Mouse (Mus musculus): ENCODE data around the gene Mup20. TPM values are rescaled to one million over a fixed set of nuclear protein-coding genes. Genes with fewer than 3 reads are reported as not detected.
"Not testable (repeated sequence)": the region's sequence is repeated elsewhere in the genome, so short reads cannot be mapped to it uniquely, and the experiment has no call there.

The Mup20 gene
- polyA plus RNA-seq (2014; fragmentation: Nextera tagmentation; extraction: Ambion mirVana): not detected in 2 replicates

DNA sequence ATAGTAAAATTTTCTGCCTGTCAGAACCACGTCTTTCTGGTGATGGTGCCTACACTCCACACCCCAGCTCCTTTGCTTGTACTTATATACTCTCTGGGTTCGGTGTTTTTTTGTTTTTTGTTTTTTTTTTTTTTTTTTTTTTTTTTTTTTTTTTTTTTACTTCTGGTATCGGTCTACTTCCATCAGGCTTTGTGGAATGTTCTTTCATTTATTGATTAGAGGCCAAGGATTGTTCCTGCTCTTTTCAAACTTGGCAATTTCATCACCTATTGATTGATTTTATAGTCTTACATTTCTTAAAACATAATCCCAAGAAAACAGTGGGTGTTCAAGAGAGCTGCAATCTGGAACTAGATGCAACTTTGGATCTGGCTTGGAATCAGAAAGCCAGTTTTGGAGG lies at the start of gene Mup20:
Mup20 (minus strand) TSS at position 101 of the 400 bp plus-strand sequence.
- 79% methylated on average over 2 of the region's 3 CpGs for WGBS
- not testable (repeated sequence) for H3K4me2 ChIP-seq (ENCODE audit: low read length); H3K4me1 ChIP-seq (replicated peaks; ENCODE audit: control insufficient read depth, insufficient read depth, low read length); DNase-seq (ENCODE audit: low spot score); H3K36me3 ChIP-seq (ENCODE audit: control insufficient read depth, insufficient read depth, low read length); H3K27me3 ChIP-seq (replicated peaks; ENCODE audit: control insufficient read depth, insufficient read depth, low read length); H3K27ac ChIP-seq (ENCODE audit: low read depth); H3K4me3 ChIP-seq (ENCODE audit: low read depth, low read length); H3K9me3 ChIP-seq (ENCODE audit: control insufficient read depth, low read length); ATAC-seq (replicated peaks; ENCODE audit: low FRiP score, low TSS enrichment, low read depth); H3K9ac ChIP-seq (ENCODE audit: low read length)

DNA sequence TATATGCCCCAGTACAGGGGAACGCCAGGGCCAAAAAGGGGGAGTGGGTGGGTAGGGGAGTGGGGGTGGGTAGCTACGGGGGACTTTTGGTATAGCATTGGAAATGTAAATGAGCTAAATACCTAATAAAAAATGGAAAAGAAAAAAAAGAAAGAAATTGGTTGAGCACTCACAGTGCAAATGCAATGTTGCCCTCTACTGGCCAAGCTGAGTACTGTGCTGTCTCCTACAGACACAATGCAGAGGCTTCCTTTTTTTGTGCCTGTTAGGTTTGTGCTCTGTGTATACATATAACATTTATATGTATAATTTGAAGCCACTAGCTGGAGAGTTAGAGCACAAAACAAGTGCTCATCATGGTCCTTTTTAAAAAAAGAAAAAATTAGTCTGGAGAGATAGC lies 49.4 kb upstream of the Mup20 start:
- not testable (repeated sequence) for H3K27me3 ChIP-seq (replicated peaks; ENCODE audit: control insufficient read depth, insufficient read depth, low read length); H3K9ac ChIP-seq (ENCODE audit: low read length); H3K4me1 ChIP-seq (replicated peaks; ENCODE audit: control insufficient read depth, insufficient read depth, low read length); H3K4me3 ChIP-seq (ENCODE audit: low read depth, low read length); H3K4me2 ChIP-seq (ENCODE audit: low read length); ATAC-seq (replicated peaks; ENCODE audit: low FRiP score, low TSS enrichment, low read depth); H3K9me3 ChIP-seq (ENCODE audit: control insufficient read depth, low read length); DNase-seq (ENCODE audit: low spot score); H3K27ac ChIP-seq (ENCODE audit: low read depth); H3K36me3 ChIP-seq (ENCODE audit: control insufficient read depth, insufficient read depth, low read length)
- 64% methylated on average over 1 of the region's 2 CpGs for WGBS

DNA sequence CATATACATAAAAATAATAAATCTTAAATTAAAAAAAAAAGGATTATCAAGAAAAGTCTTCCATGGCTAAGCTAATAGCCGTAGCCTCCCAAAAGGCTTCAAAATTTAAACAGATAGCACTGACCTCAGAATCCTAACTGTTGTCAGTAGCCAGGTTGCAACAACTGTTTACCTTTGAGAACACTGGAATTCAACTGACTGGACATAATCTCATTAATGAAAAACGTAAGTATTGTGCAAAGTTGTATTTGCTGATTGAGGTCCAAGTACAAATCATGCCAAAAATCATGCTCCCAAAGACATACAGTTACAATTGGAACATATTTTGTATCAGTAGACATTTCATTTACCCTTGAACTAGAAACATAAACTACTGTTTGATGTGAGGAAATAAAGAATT lies 34.0 kb upstream of the Mup20 start:
- H3K36me3 ChIP-seq (ENCODE audit: control insufficient read depth, insufficient read depth, low read length): no peaks in the 10 kb centered on the region
- ATAC-seq (replicated peaks; ENCODE audit: low FRiP score, low TSS enrichment, low read depth) (no peak), DNase-seq (ENCODE audit: low spot score) (no peak)
- H3K9ac ChIP-seq (ENCODE audit: low read length): no peak overlapping the region
- 82% methylated on average over 2 of the region's 2 CpGs for WGBS
- no peak overlapping the region for H3K27ac ChIP-seq (ENCODE audit: low read depth)
- H3K4me1 ChIP-seq (replicated peaks; ENCODE audit: control insufficient read depth, insufficient read depth, low read length): no peaks in the 10 kb centered on the region
- H3K9me3 ChIP-seq (ENCODE audit: control insufficient read depth, low read length): no peaks in the 10 kb centered on the region
- H3K4me2 ChIP-seq (ENCODE audit: low read length): no peak overlapping the region
- no peak overlapping the region for H3K4me3 ChIP-seq (ENCODE audit: low read depth, low read length)
- no peaks in the 10 kb centered on the region for H3K27me3 ChIP-seq (replicated peaks; ENCODE audit: control insufficient read depth, insufficient read depth, low read length)

DNA sequence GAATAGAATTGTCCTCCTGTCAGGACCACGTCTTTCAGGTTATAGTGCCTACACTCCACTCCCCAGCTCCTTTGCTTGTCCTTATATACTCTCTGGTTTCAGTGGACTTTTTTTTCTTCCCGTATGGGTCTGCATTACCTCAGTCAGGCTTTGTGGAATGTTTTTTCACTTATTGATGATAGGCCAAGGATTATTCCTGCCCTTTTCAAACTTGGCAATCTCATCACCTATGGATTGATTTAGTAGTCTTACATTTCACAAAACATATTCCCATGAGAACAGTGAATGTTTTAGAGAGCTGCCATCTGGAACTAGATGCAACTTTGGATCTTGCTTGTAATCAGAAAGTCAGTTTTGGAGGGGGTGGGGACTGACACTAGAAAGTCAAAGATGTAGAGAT lies 33.3 kb upstream of the Mup20 start, which contains the start of gene Mup3:
Mup3 (minus strand) TSS at position 102 of the 400 bp plus-strand sequence.
- DNase-seq (ENCODE audit: low spot score) (no peak), ATAC-seq (replicated peaks; ENCODE audit: low FRiP score, low TSS enrichment, low read depth) (no peak)
- no peaks in the 10 kb centered on the region for H3K9me3 ChIP-seq (ENCODE audit: control insufficient read depth, low read length)
- H3K27ac ChIP-seq (ENCODE audit: low read depth): no peak within 1 kb of the TSS
- H3K36me3 ChIP-seq (ENCODE audit: control insufficient read depth, insufficient read depth, low read length): no peaks in the 10 kb centered on the region
- H3K4me1 ChIP-seq (replicated peaks; ENCODE audit: control insufficient read depth, insufficient read depth, low read length): no peaks in the 10 kb centered on the region
- no peak within 1 kb of the TSS for H3K9ac ChIP-seq (ENCODE audit: low read length)
- WGBS: 91% methylated on average over 2 of the region's 2 CpGs
- no peaks in the 10 kb centered on the region for H3K27me3 ChIP-seq (replicated peaks; ENCODE audit: control insufficient read depth, insufficient read depth, low read length)
- H3K4me3 ChIP-seq (ENCODE audit: low read depth, low read length): no peak within 1 kb of the TSS
- no peak within 1 kb of the TSS for H3K4me2 ChIP-seq (ENCODE audit: low read length)

DNA sequence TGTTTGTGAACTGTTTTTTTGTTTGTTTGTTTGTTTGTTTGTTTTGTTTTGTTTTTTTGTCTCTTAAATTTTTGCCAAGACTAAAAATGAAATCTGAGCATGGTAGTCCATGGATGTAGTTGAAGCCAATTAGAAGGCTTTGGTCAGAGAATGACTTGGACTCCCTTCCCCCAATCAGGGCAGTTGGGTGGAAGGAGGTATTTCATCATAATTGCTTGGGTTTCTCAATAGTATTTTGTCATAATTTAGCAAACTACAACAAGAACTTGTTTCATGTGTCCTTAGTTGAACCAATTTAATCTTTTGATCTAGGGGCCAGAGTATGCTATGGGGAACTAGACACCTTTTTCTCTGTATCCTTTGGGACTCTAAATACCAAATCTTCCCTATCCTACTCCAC lies 28.8 kb upstream of the Mup20 start:
- Histone ChIP-seq H3K4me1 (replicated peaks; ENCODE audit: control insufficient read depth, insufficient read depth, low read length) (no peaks in the 10 kb centered on the region), H3K36me3 (ENCODE audit: control insufficient read depth, insufficient read depth, low read length) (no peaks in the 10 kb centered on the region), H3K4me3 (ENCODE audit: low read depth, low read length) (no peak overlapping the region), H3K4me2 (ENCODE audit: low read length) (no peak overlapping the region), H3K27ac (ENCODE audit: low read depth) (no peak overlapping the region), H3K9ac (ENCODE audit: low read length) (no peak overlapping the region), H3K9me3 (ENCODE audit: control insufficient read depth, low read length) (no peaks in the 10 kb centered on the region), H3K27me3 (replicated peaks; ENCODE audit: control insufficient read depth, insufficient read depth, low read length) (no peaks in the 10 kb centered on the region)
- DNase-seq (ENCODE audit: low spot score) (no peak), ATAC-seq (replicated peaks; ENCODE audit: low FRiP score, low TSS enrichment, low read depth) (no peak)

- 76% methylated on average over 3 of the region's 3 CpGs for WGBS
- Histone ChIP-seq H3K9ac (ENCODE audit: low read length) (no peak overlapping the region), H3K27ac (ENCODE audit: low read depth) (no peak overlapping the region), H3K27me3 (replicated peaks; ENCODE audit: control insufficient read depth, insufficient read depth, low read length) (no peaks in the 10 kb centered on the region), H3K9me3 (ENCODE audit: control insufficient read depth, low read length) (no peaks in the 10 kb centered on the region), H3K4me3 (ENCODE audit: low read depth, low read length) (no peak overlapping the region), H3K4me1 (replicated peaks; ENCODE audit: control insufficient read depth, insufficient read depth, low read length) (no peaks in the 10 kb centered on the region), H3K4me2 (ENCODE audit: low read length) (no peak overlapping the region), H3K36me3 (ENCODE audit: control insufficient read depth, insufficient read depth, low read length) (no peaks in the 10 kb centered on the region)
- ATAC-seq (replicated peaks; ENCODE audit: low FRiP score, low TSS enrichment, low read depth): no peak
- DNase-seq (ENCODE audit: low spot score): no peak
Measured at GRCm38 (mm10) chr4:62075126-62075525, 21.2 kb upstream of the Mup20 start.

DNA sequence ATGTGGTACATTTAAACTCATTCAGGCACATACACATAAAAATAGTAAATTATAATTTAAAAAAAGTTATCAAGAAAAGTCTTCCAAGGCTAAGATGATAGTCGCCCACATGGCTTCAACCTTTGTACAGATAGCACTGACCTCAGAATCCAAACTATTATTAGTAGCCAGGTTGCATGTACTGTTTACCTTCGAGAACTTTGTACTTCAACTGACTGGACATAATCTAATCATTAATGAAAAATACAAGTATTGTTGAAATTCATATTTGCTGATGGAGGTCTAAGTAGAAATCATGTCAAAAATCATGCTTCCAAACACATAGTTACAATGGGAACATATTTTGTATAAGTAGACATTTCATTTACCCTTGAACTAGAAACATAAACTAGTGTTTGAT lies 822 bp upstream of the Mup20 start:
- not testable (repeated sequence) for DNase-seq (ENCODE audit: low spot score); ATAC-seq (replicated peaks; ENCODE audit: low FRiP score, low TSS enrichment, low read depth); H3K9ac ChIP-seq (ENCODE audit: low read length); H3K4me2 ChIP-seq (ENCODE audit: low read length); H3K4me1 ChIP-seq (replicated peaks; ENCODE audit: control insufficient read depth, insufficient read depth, low read length); H3K36me3 ChIP-seq (ENCODE audit: control insufficient read depth, insufficient read depth, low read length); H3K27ac ChIP-seq (ENCODE audit: low read depth); H3K9me3 ChIP-seq (ENCODE audit: control insufficient read depth, low read length); H3K4me3 ChIP-seq (ENCODE audit: low read depth, low read length); H3K27me3 ChIP-seq (replicated peaks; ENCODE audit: control insufficient read depth, insufficient read depth, low read length)
- WGBS: 80% methylated on average over 2 of the region's 2 CpGs

DNA sequence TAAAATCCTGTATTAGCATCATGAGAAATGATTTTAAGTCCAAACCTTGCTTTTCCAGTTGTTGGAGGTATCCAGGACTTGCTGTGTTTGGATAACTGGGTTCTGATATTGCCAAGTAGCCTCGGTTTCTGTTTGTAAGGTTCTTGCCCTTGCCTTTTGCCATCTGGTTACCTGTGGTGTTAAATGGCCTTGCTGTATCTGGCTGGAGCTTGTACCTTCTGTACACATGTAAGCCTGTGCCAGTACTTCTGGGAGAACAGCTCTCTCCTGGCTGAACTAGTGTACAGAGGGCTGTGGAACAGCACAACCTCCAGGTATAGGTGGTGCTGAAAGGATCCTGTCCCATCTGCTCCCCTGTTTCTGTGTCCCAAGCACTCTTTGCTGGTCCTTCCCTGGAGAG lies 27.7 kb downstream of the Mup20 start:
- no peak for ATAC-seq (replicated peaks; ENCODE audit: low FRiP score, low TSS enrichment, low read depth)
- no peaks in the 10 kb centered on the region for H3K27me3 ChIP-seq (replicated peaks; ENCODE audit: control insufficient read depth, insufficient read depth, low read length)
- no peak for DNase-seq (ENCODE audit: low spot score)
- WGBS: 71% methylated on average over 1 of the region's 1 CpGs
- no peaks in the 10 kb centered on the region for H3K36me3 ChIP-seq (ENCODE audit: control insufficient read depth, insufficient read depth, low read length)
- H3K4me2 ChIP-seq (ENCODE audit: low read length): no peak overlapping the region
- no peak overlapping the region for H3K9ac ChIP-seq (ENCODE audit: low read length)
- no peak overlapping the region for H3K4me3 ChIP-seq (ENCODE audit: low read depth, low read length)
- H3K4me1 ChIP-seq (replicated peaks; ENCODE audit: control insufficient read depth, insufficient read depth, low read length): no peaks in the 10 kb centered on the region
- no peaks in the 10 kb centered on the region for H3K9me3 ChIP-seq (ENCODE audit: control insufficient read depth, low read length)
- no peak overlapping the region for H3K27ac ChIP-seq (ENCODE audit: low read depth)

DNA sequence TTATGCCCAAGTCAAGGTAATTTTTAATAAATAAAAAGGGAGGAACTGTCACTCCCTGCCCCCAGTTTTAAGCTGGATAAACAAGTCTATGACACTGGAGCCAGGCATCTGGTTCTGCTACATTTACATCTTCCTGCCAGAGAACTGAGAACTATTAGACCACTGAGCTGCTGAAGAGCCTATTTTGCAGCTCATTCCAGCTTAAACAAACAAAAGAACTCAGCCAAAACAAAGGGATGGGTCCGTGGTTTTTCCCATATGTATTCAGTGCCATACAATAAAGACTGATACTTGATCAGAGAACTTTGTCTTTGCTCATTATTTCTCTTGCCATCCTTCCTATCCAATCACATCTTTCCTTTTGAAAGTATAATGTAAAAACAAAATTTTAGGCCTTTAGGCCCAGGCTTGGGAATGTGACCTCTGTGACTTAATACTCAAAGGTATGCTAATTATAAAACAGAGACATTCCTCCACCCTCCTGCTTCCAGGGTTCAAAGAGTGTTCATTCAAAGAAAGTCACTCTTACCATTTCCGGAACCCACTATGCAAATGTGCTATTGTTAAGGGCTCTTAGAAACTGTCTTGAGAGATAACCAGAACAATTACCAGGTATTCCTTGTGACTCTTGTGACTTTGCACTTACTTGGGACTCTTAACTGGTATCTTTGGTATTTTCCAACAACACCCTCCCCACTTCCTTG lies 29.6 kb downstream of the Mup20 start:
- H3K36me3 ChIP-seq (ENCODE audit: control insufficient read depth, insufficient read depth, low read length): no peaks in the 10 kb centered on the region
- no peak overlapping the region for H3K27ac ChIP-seq (ENCODE audit: low read depth)
- 63% methylated on average over 2 of the region's 2 CpGs for WGBS
- no peak for ATAC-seq (replicated peaks; ENCODE audit: low FRiP score, low TSS enrichment, low read depth)
- H3K27me3 ChIP-seq (replicated peaks; ENCODE audit: control insufficient read depth, insufficient read depth, low read length): no peaks in the 10 kb centered on the region
- no peaks in the 10 kb centered on the region for H3K4me1 ChIP-seq (replicated peaks; ENCODE audit: control insufficient read depth, insufficient read depth, low read length)
- no peak for DNase-seq (ENCODE audit: low spot score)
- no peak overlapping the region for H3K4me3 ChIP-seq (ENCODE audit: low read depth, low read length)
- no peak overlapping the region for H3K4me2 ChIP-seq (ENCODE audit: low read length)
- H3K9ac ChIP-seq (ENCODE audit: low read length): no peak overlapping the region
- H3K9me3 ChIP-seq (ENCODE audit: control insufficient read depth, low read length): no peaks in the 10 kb centered on the region

All from intestine, embryonic 14.5 days (tissue).